Mouse (Mus musculus): ENCODE results near the gene Acsl1.

- TF ChIP-seq CTCF (IDR thresholded peaks at IDR 0.05; ENCODE audit: low read depth) (no peak), EP300 (IDR thresholded peaks at IDR 0.05; ENCODE audit: low read depth) (no peak)
These were observed 99.0 kb downstream of the Acsl1 start for GRCm38 (mm10) chr8:46569659-46570441.

Measured in heart, postnatal 0 days (tissue).